Mouse (Mus musculus) liver, embryonic 16.5 days (tissue): ENCODE measurements around the gene Crb1. TPM values are rescaled to one million over a fixed set of nuclear protein-coding genes. Genes with fewer than 3 reads are reported as not detected.

ENCODE experiments used
- ATAC-seq: fragments of 200-750 bp; cut with Nextera tagmentation; 2 replicates; pipeline ENCODE4 v1.8.0; 2017; ENCODE audit warnings: low read depth, mild to moderate bottlenecking, moderate number of reproducible peaks, moderate library complexity
- H3K27ac ChIP-seq: fragments of 300-500 bp; sonication (generic); 2 replicates; pipeline ENCODE4 v1.5.1; 2014; ENCODE audit warnings: mild to moderate bottlenecking, low read length
- H3K27me3 ChIP-seq: fragments of 300-500 bp; sonication (generic); 2 replicates; pipeline ENCODE4 v1.6.1; 2014; ENCODE audit warnings: low read depth, low read length, mixed read lengths; ENCODE audit not compliant: control insufficient read depth, insufficient read depth
- H3K36me3 ChIP-seq: fragments of 300-500 bp; sonication (generic); 2 replicates; pipeline ENCODE4 v1.6.1; 2014; ENCODE audit warnings: mild to moderate bottlenecking; ENCODE audit not compliant: control insufficient read depth, insufficient read depth
- H3K4me1 ChIP-seq: fragments of 300-500 bp; sonication (generic); 2 replicates; pipeline ENCODE4 v1.6.1; 2014; ENCODE audit warnings: low read depth, low read length, mixed read lengths; ENCODE audit not compliant: control insufficient read depth
- H3K4me2 ChIP-seq: fragments of 300-500 bp; sonication (generic); 2 replicates; pipeline ENCODE4 v1.6.1; 2014; ENCODE audit warnings: low read depth, low read length, mixed read lengths
- H3K4me3 ChIP-seq: fragments of 300-500 bp; sonication (generic); 2 replicates; pipeline ENCODE4 v1.5.1; 2014; ENCODE audit warnings: low read depth, mild to moderate bottlenecking, low read length
- H3K9ac ChIP-seq: fragments of 300-500 bp; sonication (generic); 2 replicates; pipeline ENCODE4 v1.6.1; 2014; ENCODE audit warnings: low read depth, low read length
- H3K9me3 ChIP-seq: fragments of 300-500 bp; sonication (generic); replicated peaks from 2 replicates; pipeline ENCODE4 v1.6.1; 2016; ENCODE audit warnings: low read length; ENCODE audit not compliant: control insufficient read depth
- WGBS: fragments of 180-500 bp; shearing (Covaris S2); extraction: QIAGEN DNeasy Blood & Tissue Kit; methylation state at CpG from one replicate; pipeline ENCODE4 v1.1.7; 2014; ENCODE audit not compliant: insufficient replicate concordance; 5-methylcytosine and 5-hydroxymethylcytosine counted together
- polyA plus RNA-seq: library from polyadenylated mRNA; unstranded; fragments of >200 nt; fragmentation: Nextera tagmentation; extraction: Ambion mirVana; gene quantifications from 2 replicates; pipeline ENCODE4 v1.2.1, GENCODE M21; 2015

Crb1 gene
- polyA plus RNA-seq, 1 experiment from 2014 or later = not detected

DNA sequence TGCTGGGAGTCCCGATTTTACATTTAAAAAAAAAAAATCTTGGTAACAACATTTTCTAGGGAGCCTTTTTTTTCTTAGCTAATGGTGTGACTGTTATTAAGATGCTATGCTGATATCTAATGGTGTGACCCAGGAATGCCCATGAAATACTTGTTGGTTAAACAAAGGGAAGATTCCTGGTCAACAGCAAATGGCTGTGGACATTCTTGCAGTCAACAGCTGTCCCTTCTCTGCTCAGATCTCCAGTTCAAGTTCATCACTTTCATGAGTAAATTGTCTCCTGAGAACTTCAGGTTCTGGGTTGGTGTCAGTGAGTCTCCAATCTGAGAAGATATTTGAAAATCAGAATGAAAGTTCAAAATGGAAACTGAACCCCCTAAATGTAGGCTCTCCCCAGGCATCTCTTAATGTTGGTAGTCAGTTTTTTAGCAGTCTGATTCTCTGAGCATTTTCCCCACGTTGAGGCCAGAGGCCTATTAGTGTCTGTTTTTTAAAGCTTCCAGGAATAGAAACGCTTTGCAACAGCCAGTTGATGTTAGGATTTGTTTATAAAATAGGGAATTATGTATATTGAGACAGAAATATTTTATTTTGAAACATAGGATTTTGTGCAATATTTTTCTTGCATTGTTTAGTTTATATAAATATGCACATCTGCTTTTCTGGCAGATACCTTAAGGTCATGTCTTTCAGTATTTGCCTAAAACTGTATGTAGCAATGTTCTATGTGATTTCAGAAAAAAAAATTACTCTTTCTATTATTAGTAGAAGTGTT is 202.7 kb downstream of the Crb1 start:
- no peak overlapping the region for H3K27ac ChIP-seq
- no peak overlapping the region for H3K4me2 ChIP-seq
- H3K27me3 ChIP-seq = no peaks in the 10 kb centered on the region
- H3K9ac ChIP-seq = no peak overlapping the region
- 70% methylated on average over 3 of the region's 3 CpGs for WGBS
- H3K4me3 ChIP-seq = no peak overlapping the region
- no peaks in the 10 kb centered on the region for H3K36me3 ChIP-seq
- no peaks in the 10 kb centered on the region for H3K9me3 ChIP-seq
- no peak for ATAC-seq
- H3K4me1 ChIP-seq = no peaks in the 10 kb centered on the region

GRCm38 (mm10) chr1:139162814-139163213 is 214.1 kb downstream of the Crb1 start:
- ATAC-seq = no peak
- Histone ChIP-seq H3K9ac (no peak overlapping the region), H3K36me3 (no peaks in the 10 kb centered on the region), H3K4me1 (no peaks in the 10 kb centered on the region), H3K4me2 (no peak overlapping the region), H3K9me3 (no peaks in the 10 kb centered on the region), H3K27ac (no peak overlapping the region), H3K4me3 (no peak overlapping the region), H3K27me3 (no peaks in the 10 kb centered on the region)
- 28% methylated on average over 5 of the region's 5 CpGs for WGBS

GRCm38 (mm10) chr1:139161619-139162018 is 215.3 kb downstream of the Crb1 start:
- Histone ChIP-seq H3K4me2 (no peak overlapping the region), H3K9ac (no peak overlapping the region), H3K27me3 (no peaks in the 10 kb centered on the region), H3K4me1 (no peaks in the 10 kb centered on the region), H3K36me3 (no peaks in the 10 kb centered on the region), H3K27ac (no peak overlapping the region), H3K4me3 (no peak overlapping the region), H3K9me3 (no peaks in the 10 kb centered on the region)
- 42% methylated on average over 3 of the region's 3 CpGs for WGBS
- no peak for ATAC-seq

GRCm38 (mm10) chr1:139156397-139156796 is 220.5 kb downstream of the Crb1 start:
- Histone ChIP-seq H3K4me2 (no peak overlapping the region), H3K27ac (no peak overlapping the region), H3K4me3 (no peak overlapping the region), H3K9me3 (no peaks in the 10 kb centered on the region), H3K27me3 (no peaks in the 10 kb centered on the region), H3K36me3 (no peaks in the 10 kb centered on the region), H3K4me1 (no peaks in the 10 kb centered on the region), H3K9ac (no peak overlapping the region)
- 20% methylated on average over 3 of the region's 3 CpGs for WGBS
- no peak for ATAC-seq

DNA sequence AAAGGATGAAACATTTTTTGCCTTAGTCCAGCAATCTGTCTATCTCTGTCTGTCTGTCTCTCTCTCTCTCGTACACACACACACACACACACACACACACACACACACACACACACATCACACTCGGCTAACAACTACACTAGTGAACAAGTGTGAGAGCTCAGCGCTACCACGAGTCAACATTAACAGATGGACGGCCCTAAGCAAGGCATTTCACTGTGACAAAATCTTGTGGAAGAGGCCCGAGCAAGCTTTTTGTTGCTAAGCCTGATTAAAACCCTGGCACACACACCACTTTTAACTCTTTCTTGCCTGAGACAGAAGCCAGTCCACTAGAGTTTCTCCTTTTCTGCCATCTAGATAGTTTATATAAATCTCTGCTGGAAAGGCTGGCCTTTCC is 223.4 kb downstream of the Crb1 start:
- Histone ChIP-seq H3K4me2 (no peak overlapping the region), H3K9ac (no peak overlapping the region), H3K27ac (no peak overlapping the region), H3K27me3 (no peaks in the 10 kb centered on the region), H3K4me3 (no peak overlapping the region), H3K4me1 (no peaks in the 10 kb centered on the region), H3K9me3 (no peaks in the 10 kb centered on the region), H3K36me3 (no peaks in the 10 kb centered on the region)
- WGBS = 54% methylated on average over 6 of the region's 6 CpGs
- no peak for ATAC-seq

- Histone ChIP-seq H3K27me3 (no peaks in the 10 kb centered on the region), H3K4me1 (no peaks in the 10 kb centered on the region), H3K4me3 (no peak overlapping the region), H3K27ac (no peak overlapping the region), H3K36me3 (no peaks in the 10 kb centered on the region), H3K9ac (no peak overlapping the region), H3K4me2 (no peak overlapping the region), H3K9me3 (no peaks in the 10 kb centered on the region)
- WGBS = 81% methylated on average over 2 of the region's 2 CpGs
- ATAC-seq = no peak
Measured at GRCm38 (mm10) chr1:139153006-139153405, 223.9 kb downstream of the Crb1 start.

Other genes with a start within 250 kb of the Crb1 start
- 2.2 TPM in 2 replicates for gene Zbtb41, start 45.2 kb upstream of the Crb1 start, polyA plus RNA-seq
- 8.7 and 9.3 TPM in 2 replicates for gene Aspm, start 77.7 kb upstream of the Crb1 start, polyA plus RNA-seq
- gene F13b, start 124.6 kb upstream of the Crb1 start, polyA plus RNA-seq = 36.3 and 39.9 TPM in 2 replicates
- 6.6 and 7.4 TPM in 2 replicates for gene Cfhr1, start 183.2 kb upstream of the Crb1 start, polyA plus RNA-seq